In genomic region chr7:112316239-112316638, GRCm38 (mm10) we compare ENCODE assay signal across 8 mouse cellular contexts.
DNase-seq lines count a peak whose midpoint lies in the region; ATAC-seq and TF ChIP-seq lines count a peak whose summit lies in the region.

No protein-coding gene starts in this region.

- no peak overlapping the region for H3K9ac ChIP-seq in limb, embryonic 15.5 days
- peak overlapping the region; percentile 69 for H3K9ac ChIP-seq in heart, embryonic 13.5 days
- H3K9ac ChIP-seq in lung, postnatal 0 days (replicated peaks; ENCODE audit: low read depth) = no peak overlapping the region
- H3K9ac ChIP-seq in midbrain, embryonic 13.5 days (replicated peaks) = no peak overlapping the region
- no peak overlapping the region for H3K9ac ChIP-seq in hindbrain, embryonic 11.5 days (ENCODE audit: low read depth, low read length)

- no peak overlapping the region for H3K27ac ChIP-seq in limb, embryonic 15.5 days
- H3K27ac ChIP-seq in limb, embryonic 10.5 days = no peak overlapping the region
- peak overlapping the region; percentile 92 for H3K27ac ChIP-seq in heart, embryonic 13.5 days (replicated peaks)
- H3K27ac ChIP-seq in lung, postnatal 0 days (ENCODE audit: low read length) = no peak overlapping the region
- H3K27ac ChIP-seq in midbrain, embryonic 13.5 days = no peak overlapping the region
- H3K27ac ChIP-seq in hindbrain, embryonic 11.5 days (ENCODE audit: low read depth, low read length) = no peak overlapping the region

- H3K9me3 ChIP-seq in limb, embryonic 15.5 days = no peaks in the 10 kb centered on the region
- no peaks in the 10 kb centered on the region for H3K9me3 ChIP-seq in limb, embryonic 10.5 days (replicated peaks)
- no peaks in the 10 kb centered on the region for H3K9me3 ChIP-seq in heart, embryonic 13.5 days
- H3K9me3 ChIP-seq in lung, postnatal 0 days (ENCODE audit: low read length) = no peaks in the 10 kb centered on the region
- H3K9me3 ChIP-seq in midbrain, embryonic 13.5 days = no peaks in the 10 kb centered on the region
- H3K9me3 ChIP-seq in hindbrain, embryonic 11.5 days (ENCODE audit: control insufficient read depth, low read length) = no peaks in the 10 kb centered on the region

- no peak overlapping the region for H3K4me2 ChIP-seq in limb, embryonic 15.5 days
- H3K4me2 ChIP-seq in heart, embryonic 13.5 days = no peak overlapping the region
- no peak overlapping the region for H3K4me2 ChIP-seq in lung, postnatal 0 days (replicated peaks; ENCODE audit: low read depth, low read length)
- H3K4me2 ChIP-seq in midbrain, embryonic 13.5 days (replicated peaks) = no peak overlapping the region
- no peak overlapping the region for H3K4me2 ChIP-seq in hindbrain, embryonic 11.5 days (replicated peaks; ENCODE audit: low read depth, low read length)

- peaks cover 19% of the 10 kb centered on the region for H3K4me1 ChIP-seq in limb, embryonic 15.5 days
- H3K4me1 ChIP-seq in limb, embryonic 10.5 days = peaks cover 23% of the 10 kb centered on the region
- peaks cover 83% of the 10 kb centered on the region for H3K4me1 ChIP-seq in heart, embryonic 13.5 days
- no peaks in the 10 kb centered on the region for H3K4me1 ChIP-seq in lung, postnatal 0 days (ENCODE audit: insufficient read depth, low read depth, low read length)
- peaks cover 12% of the 10 kb centered on the region for H3K4me1 ChIP-seq in midbrain, embryonic 13.5 days (replicated peaks)
- H3K4me1 ChIP-seq in hindbrain, embryonic 11.5 days (replicated peaks; ENCODE audit: control insufficient read depth, insufficient read depth, low read length) = no peaks in the 10 kb centered on the region

- 55% methylated on average over 1 of the region's 1 CpGs for WGBS in limb, embryonic 15.5 days
- WGBS in limb, embryonic 10.5 days = 84% methylated on average over 1 of the region's 1 CpGs
- 38% methylated on average over 1 of the region's 1 CpGs for WGBS in heart, embryonic 13.5 days
- 71% methylated on average over 1 of the region's 1 CpGs for WGBS in lung, postnatal 0 days
- WGBS in midbrain, embryonic 13.5 days = 89% methylated on average over 1 of the region's 1 CpGs
- 93% methylated on average over 1 of the region's 1 CpGs for WGBS in hindbrain, embryonic 11.5 days

- 0 out of 2 replicates have a peak, but pooled peaks have one; percentile 45 for ATAC-seq in limb, embryonic 15.5 days (ENCODE audit: insufficient number of reproducible peaks, low FRiP score, low TSS enrichment, low read depth)
- no peak for ATAC-seq in heart, embryonic 13.5 days (ENCODE audit: extremely low read depth, insufficient number of reproducible peaks, low FRiP score, low TSS enrichment)
- ATAC-seq in lung, postnatal 0 days = peak; percentile 70
- ATAC-seq in midbrain, embryonic 13.5 days = no peak
- no peak for ATAC-seq in hindbrain, embryonic 11.5 days (ENCODE audit: low FRiP score)

- no peak for DNase-seq in limb, embryonic 10.5 days (ENCODE audit: low spot score)
- peak; percentile 92 for DNase-seq in brain, adult 2 months (ENCODE audit: low read depth, low spot score)
- DNase-seq in lung, postnatal 0 days (ENCODE audit: low spot score) = peak; percentile 52
- peak; percentile 67 for DNase-seq in thymus, postnatal 25 days
- no peak for DNase-seq in hindbrain, embryonic 11.5 days (ENCODE audit: low spot score)

- H3K27me3 ChIP-seq in limb, embryonic 15.5 days = 0 out of 2 replicates have a peak, but pooled peaks cover 11% of the 10 kb centered on the region
- no peaks in the 10 kb centered on the region; the same call in 1 of the 2 replicates for H3K27me3 ChIP-seq in limb, embryonic 10.5 days (ENCODE audit: low read depth, poor library complexity, severe bottlenecking)
- no peaks in the 10 kb centered on the region for H3K27me3 ChIP-seq in heart, embryonic 13.5 days (replicated peaks)
- H3K27me3 ChIP-seq in lung, postnatal 0 days (replicated peaks; ENCODE audit: insufficient read depth, low read length) = no peaks in the 10 kb centered on the region
- no peaks in the 10 kb centered on the region for H3K27me3 ChIP-seq in midbrain, embryonic 13.5 days
- no peaks in the 10 kb centered on the region for H3K27me3 ChIP-seq in hindbrain, embryonic 11.5 days (ENCODE audit: control insufficient read depth, insufficient read depth, low read length)

- TF ChIP-seq EP300 in lung, postnatal 0 days (IDR thresholded peaks at IDR 0.05) = no peak

- H3K36me3 ChIP-seq in limb, embryonic 15.5 days = no peaks in the 10 kb centered on the region
- H3K36me3 ChIP-seq in limb, embryonic 10.5 days = no peaks in the 10 kb centered on the region
- peaks cover 96% of the 10 kb centered on the region for H3K36me3 ChIP-seq in heart, embryonic 13.5 days
- H3K36me3 ChIP-seq in lung, postnatal 0 days (ENCODE audit: insufficient read depth, low read length) = peaks cover 35% of the 10 kb centered on the region
- H3K36me3 ChIP-seq in midbrain, embryonic 13.5 days = no peaks in the 10 kb centered on the region
- H3K36me3 ChIP-seq in hindbrain, embryonic 11.5 days (ENCODE audit: control insufficient read depth, insufficient read depth, low read length) = no peaks in the 10 kb centered on the region

- no peak overlapping the region for H3K4me3 ChIP-seq in limb, embryonic 15.5 days
- no peak overlapping the region for H3K4me3 ChIP-seq in limb, embryonic 10.5 days
- H3K4me3 ChIP-seq in heart, embryonic 13.5 days = no peak overlapping the region
- no peak overlapping the region for H3K4me3 ChIP-seq in lung, postnatal 0 days (ENCODE audit: low read depth, low read length)
- no peak overlapping the region for H3K4me3 ChIP-seq in midbrain, embryonic 13.5 days (replicated peaks)
- no peak overlapping the region for H3K4me3 ChIP-seq in hindbrain, embryonic 11.5 days (ENCODE audit: low read depth, low read length)

- TF ChIP-seq CTCF in lung, postnatal 0 days (IDR thresholded peaks at IDR 0.05) = no peak

Comparison
In these comparisons a context has a peak if more than half of its experiments do, and no peak if none do; other contexts are left out.
1. ATAC-seq: peak in limb, embryonic 15.5 days (single experiment) and lung, postnatal 0 days (single experiment); none in heart, embryonic 13.5 days (single experiment), midbrain, embryonic 13.5 days (single experiment) and hindbrain, embryonic 11.5 days (single experiment).
2. DNase-seq: peak in brain, adult 2 months (single experiment), lung, postnatal 0 days (single experiment) and thymus, postnatal 25 days (single experiment); none in limb, embryonic 10.5 days (single experiment) and hindbrain, embryonic 11.5 days (single experiment).